Mouse (Mus musculus) ovary, postnatal 14 days (tissue): ENCODE results near the gene Cdh15.

Experiments
- DNase-seq: peaks from one replicate; pipeline ENCODE4 v3.0.0; 2022; ENCODE audit warnings: low spot score

The Cdh15 gene

GRCm38 (mm10) chr8:122844161-122844560, 3.6 kb upstream of the Cdh15 start:
- DNase-seq, result no peak

- DNase-seq, result peak; percentile 38
These were observed 2.1 kb upstream of the Cdh15 start for GRCm38 (mm10) chr8:122845662-122846061.

GRCm38 (mm10) chr8:122849152-122849910, 1.6 kb downstream of the Cdh15 start:
- DNase-seq, result no peak

GRCm38 (mm10) chr8:122850641-122851240, 3.0 kb downstream of the Cdh15 start:
- DNase-seq, result no peak

- DNase-seq, result no peak
These were observed 4.2 kb downstream of the Cdh15 start for GRCm38 (mm10) chr8:122851692-122852545.

GRCm38 (mm10) chr8:122852546-122852905, 4.8 kb downstream of the Cdh15 start:
- DNase-seq, result no peak

GRCm38 (mm10) chr8:122853340-122853771, 5.6 kb downstream of the Cdh15 start:
- no peak for DNase-seq

- no peak for DNase-seq
These were observed 6.6 kb downstream of the Cdh15 start for GRCm38 (mm10) chr8:122854388-122854787.

- DNase-seq, result no peak
These were observed 7.4 kb downstream of the Cdh15 start for GRCm38 (mm10) chr8:122855123-122855522.

GRCm38 (mm10) chr8:122856288-122856687, 8.5 kb downstream of the Cdh15 start:
- no peak for DNase-seq

GRCm38 (mm10) chr8:122859843-122860242, 12.1 kb downstream of the Cdh15 start:
- DNase-seq, result no peak

GRCm38 (mm10) chr8:122864719-122865129, 17.0 kb downstream of the Cdh15 start:
- DNase-seq, result no peak

GRCm38 (mm10) chr8:122865441-122865840, 17.7 kb downstream of the Cdh15 start:
- DNase-seq, result no peak

- DNase-seq, result no peak
These were observed 18.5 kb downstream of the Cdh15 start for GRCm38 (mm10) chr8:122866231-122866630.

- no peak for DNase-seq
These were observed 20.2 kb downstream of the Cdh15 start for GRCm38 (mm10) chr8:122867982-122868381.

- DNase-seq, result no peak
These were observed 22.7 kb downstream of the Cdh15 start for GRCm38 (mm10) chr8:122870377-122870863.

- no peak for DNase-seq
These were observed 23.9 kb downstream of the Cdh15 start for GRCm38 (mm10) chr8:122871663-122872062.

- no peak for DNase-seq
These were observed 25.4 kb downstream of the Cdh15 start for GRCm38 (mm10) chr8:122873171-122873570.

- DNase-seq, result no peak
These were observed 27.4 kb downstream of the Cdh15 start for GRCm38 (mm10) chr8:122875186-122875585.

GRCm38 (mm10) chr8:122878231-122878630, 30.5 kb downstream of the Cdh15 start:
- DNase-seq, result no peak

GRCm38 (mm10) chr8:122880302-122880701, 32.5 kb downstream of the Cdh15 start:
- DNase-seq, result no peak

- no peak for DNase-seq
These were observed 35.9 kb downstream of the Cdh15 start for GRCm38 (mm10) chr8:122883671-122884070.

GRCm38 (mm10) chr8:122891440-122891839, 43.7 kb downstream of the Cdh15 start:
- no peak for DNase-seq
